Mouse (Mus musculus) liver, adult (tissue): ENCODE measurements around the gene Dst.

ENCODE experiments used
- GATA4 ChIP-seq: IDR thresholded peaks from 2 replicates; pipeline ENCODE4 v1.6.1; 2014; ENCODE audit warnings: mild to moderate bottlenecking, low read length; ENCODE audit not compliant: insufficient replicate concordance

The Dst gene

GRCm38 (mm10) chr1:34023154-34023553 is 115.1 kb downstream of the Dst start:
- TF ChIP-seq GATA4: no peak

GRCm38 (mm10) chr1:34025879-34026278 is 117.9 kb downstream of the Dst start:
- no peak for TF ChIP-seq GATA4

- TF ChIP-seq GATA4: no peak
Measured at GRCm38 (mm10) chr1:34028722-34029121, 120.7 kb downstream of the Dst start.

GRCm38 (mm10) chr1:34030330-34031021 is 122.5 kb downstream of the Dst start:
- no peak for TF ChIP-seq GATA4

GRCm38 (mm10) chr1:34033052-34033451 is 125.0 kb downstream of the Dst start:
- TF ChIP-seq GATA4: no peak

GRCm38 (mm10) chr1:34033478-34033877 is 125.5 kb downstream of the Dst start:
- no peak for TF ChIP-seq GATA4

GRCm38 (mm10) chr1:34033958-34034357 is 125.9 kb downstream of the Dst start:
- no peak for TF ChIP-seq GATA4

- no peak for TF ChIP-seq GATA4
Measured at GRCm38 (mm10) chr1:34036111-34036510, 128.1 kb downstream of the Dst start.

- TF ChIP-seq GATA4: no peak
Measured at GRCm38 (mm10) chr1:34038571-34038970, 130.5 kb downstream of the Dst start.

GRCm38 (mm10) chr1:34040049-34040448 is 132.0 kb downstream of the Dst start:
- TF ChIP-seq GATA4: no peak

- TF ChIP-seq GATA4: no peak
Measured at GRCm38 (mm10) chr1:34040901-34041721, 133.1 kb downstream of the Dst start.

GRCm38 (mm10) chr1:34042299-34042698 is 134.3 kb downstream of the Dst start:
- TF ChIP-seq GATA4: no peak

- TF ChIP-seq GATA4: no peak
Measured at GRCm38 (mm10) chr1:34043327-34043726, 135.3 kb downstream of the Dst start.

GRCm38 (mm10) chr1:34043836-34044550 is 136.0 kb downstream of the Dst start:
- no peak for TF ChIP-seq GATA4

- TF ChIP-seq GATA4: no peak
Measured at GRCm38 (mm10) chr1:34044675-34045074, 136.7 kb downstream of the Dst start.

- no peak for TF ChIP-seq GATA4
Measured at GRCm38 (mm10) chr1:34047285-34047684, 139.3 kb downstream of the Dst start.
